Comparison of ENCODE assay signal across 8 mouse cellular contexts in the genomic region with DNA sequence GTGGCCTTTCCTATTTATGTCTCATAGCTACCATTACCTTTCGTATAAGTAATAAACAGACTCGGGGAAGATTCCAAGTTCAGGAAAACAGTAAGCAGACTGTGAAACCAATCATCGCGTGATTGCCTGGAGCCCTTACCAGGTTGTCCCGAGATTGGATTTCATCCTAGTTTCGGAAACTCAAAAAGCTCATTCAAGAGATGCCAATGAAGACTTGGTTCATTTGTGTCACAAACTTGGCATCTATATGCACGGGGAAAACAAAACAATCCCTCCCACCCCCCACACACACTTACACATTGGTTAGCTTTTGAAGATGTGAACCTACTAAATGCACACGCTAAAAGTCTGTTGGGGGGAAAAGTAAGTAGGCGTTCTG. TPM values are rescaled to one million over a fixed set of nuclear protein-coding genes. Genes with fewer than 3 reads are reported as not detected.
A peak's percentile ranks its signal among the peaks of the same experiment; 100 is the strongest.
DNase-seq lines count a peak whose midpoint lies in the region; ATAC-seq and TF ChIP-seq lines count a peak whose summit lies in the region.

No protein-coding gene starts in this region.

- peaks cover 7% of the 10 kb centered on the region for H3K36me3 ChIP-seq in forebrain, embryonic 11.5 days (ENCODE audit: control insufficient read depth, insufficient read depth, low read length)
- peaks cover 52% of the 10 kb centered on the region for H3K36me3 ChIP-seq in liver, embryonic 13.5 days

- H3K9me3 ChIP-seq in forebrain, embryonic 11.5 days (ENCODE audit: control insufficient read depth, low read length), result no peaks in the 10 kb centered on the region
- no peaks in the 10 kb centered on the region for H3K9me3 ChIP-seq in liver, embryonic 13.5 days (replicated peaks)

- no peaks in the 10 kb centered on the region for H3K4me1 ChIP-seq in forebrain, embryonic 11.5 days (replicated peaks; ENCODE audit: control insufficient read depth, insufficient read depth, low read length)
- H3K4me1 ChIP-seq in liver, embryonic 13.5 days (replicated peaks), result peaks cover 22% of the 10 kb centered on the region

- TF ChIP-seq CTCF in gastrocnemius, adult 2 months (IDR thresholded peaks at IDR 0.05), result no peak

- no peak for DNase-seq in gastrocnemius, adult 2 months
- no peak for DNase-seq in gastrocnemius, adult 8-10 months (ENCODE audit: low spot score in 2 of 2)
- peak; percentile 54 for DNase-seq in 416B (ENCODE audit: low read depth)
- DNase-seq in forebrain, embryonic 11.5 days (ENCODE audit: low spot score), result no peak
- no peak for DNase-seq in liver, embryonic 13.5 days
- DNase-seq in urinary bladder, adult 2 months (ENCODE audit: low spot score), result no peak
- no peak for DNase-seq in frontal cortex, postnatal 14 days (ENCODE audit: low spot score in 2 of 2)

- intact Hi-C loops in gastrocnemius, adult 2 months (cut with DNase I), result no loop called here

- H3K4me3 ChIP-seq in gastrocnemius, adult 2 months, result peak overlapping the region; percentile 96
- H3K4me3 ChIP-seq in forebrain, embryonic 11.5 days (ENCODE audit: low read depth, low read length), result peak overlapping the region; percentile 85
- peak overlapping the region; percentile 94 for H3K4me3 ChIP-seq in liver, embryonic 13.5 days (replicated peaks)

- ATAC-seq in forebrain, embryonic 11.5 days (replicated peaks; ENCODE audit: low FRiP score), result no peak
- peak; percentile 4; the same call in 1 of the 2 replicates for ATAC-seq in liver, embryonic 13.5 days (ENCODE audit: low read depth)
- ATAC-seq in monocyte, adult 5-6 weeks (replicated peaks; ENCODE audit: insufficient number of reproducible peaks, low FRiP score, low TSS enrichment, poor library complexity, severe bottlenecking), result no peak

- peak overlapping the region; percentile 74 for H3K4me2 ChIP-seq in forebrain, embryonic 11.5 days (ENCODE audit: low read depth, low read length, severe bottlenecking)
- H3K4me2 ChIP-seq in liver, embryonic 13.5 days, result peak overlapping the region; percentile 87

- H3K27me3 ChIP-seq in forebrain, embryonic 11.5 days (ENCODE audit: control insufficient read depth, insufficient read depth, low read length), result no peaks in the 10 kb centered on the region
- no peaks in the 10 kb centered on the region for H3K27me3 ChIP-seq in liver, embryonic 13.5 days

- H3K27ac ChIP-seq in gastrocnemius, adult 2 months, result peak overlapping the region; percentile 94
- peak overlapping the region; percentile 68 for H3K27ac ChIP-seq in forebrain, embryonic 11.5 days (ENCODE audit: low read depth, low read length)
- peak overlapping the region; percentile 85 for H3K27ac ChIP-seq in liver, embryonic 13.5 days

- peak overlapping the region; percentile 79 for H3K9ac ChIP-seq in forebrain, embryonic 11.5 days (ENCODE audit: low read length)
- peak overlapping the region; percentile 87 for H3K9ac ChIP-seq in liver, embryonic 13.5 days

- 15% methylated on average over 9 of the region's 9 CpGs for WGBS in forebrain, embryonic 11.5 days
- WGBS in liver, embryonic 13.5 days (ENCODE audit: insufficient replicate concordance), result 8% methylated on average over 9 of the region's 9 CpGs

RNA-seq across cellular contexts. Expression of a gene that starts 0.6 kb away (rescaled TPM):
- 1 to 10 TPM; 4.5 to 4.8 TPM for total RNA-seq in gastrocnemius, adult 2 months (2021)
- total RNA-seq in gastrocnemius, adult 8-10 months (2022), result 1 to 10 TPM; 3.8 to 8.0 (median 4.9) TPM
- polyA plus RNA-seq in forebrain, embryonic 11.5 days (2014; fragmentation: Nextera tagmentation; extraction: Ambion mirVana), result 16.5 and 18.3 TPM in 2 replicates
- polyA plus RNA-seq in liver, embryonic 13.5 days (2015; fragmentation: Nextera tagmentation; extraction: Ambion mirVana), result 9.4 and 11.0 TPM in 2 replicates
- total RNA-seq in monocyte, adult 5-6 weeks (2017), result 23.3 to 32.0 TPM (median 28.7 TPM) in 3 replicates
- 14.3 and 14.7 TPM in 2 replicates for polyA plus RNA-seq in urinary bladder, adult 2 months (2012; rRNA removed)

RNA-seq across cellular contexts. Expression of a gene that starts 11.6 kb away (rescaled TPM):
- total RNA-seq in gastrocnemius, adult 2 months (2021), result 100 to 1,000 TPM; 144 to 170 TPM
- 100 to 1,000 TPM; 149 to 173 (median 155) TPM for total RNA-seq in gastrocnemius, adult 8-10 months (2022)
- 445 and 465 TPM in 2 replicates for polyA plus RNA-seq in forebrain, embryonic 11.5 days (2014; fragmentation: Nextera tagmentation; extraction: Ambion mirVana)
- polyA plus RNA-seq in liver, embryonic 13.5 days (2015; fragmentation: Nextera tagmentation; extraction: Ambion mirVana), result 366 and 422 TPM in 2 replicates
- total RNA-seq in monocyte, adult 5-6 weeks (2017), result 574 to 1,047 TPM (median 1,041 TPM) in 3 replicates
- polyA plus RNA-seq in urinary bladder, adult 2 months (2012; rRNA removed), result 226 and 254 TPM in 2 replicates

RNA-seq across cellular contexts. Expression of a gene that starts 20.9 kb away (rescaled TPM):
- 100 to 1,000 TPM; 243 to 286 TPM for total RNA-seq in gastrocnemius, adult 2 months (2021)
- total RNA-seq in gastrocnemius, adult 8-10 months (2022), result 100 to 1,000 TPM; 208 to 326 (median 241) TPM
- polyA plus RNA-seq in forebrain, embryonic 11.5 days (2014; fragmentation: Nextera tagmentation; extraction: Ambion mirVana), result 21.6 and 24.1 TPM in 2 replicates
- 1.9 and 2.5 TPM in 2 replicates for polyA plus RNA-seq in liver, embryonic 13.5 days (2015; fragmentation: Nextera tagmentation; extraction: Ambion mirVana)
- 1.4 to 3.0 TPM in 2 of 3 replicates, not detected in the other for total RNA-seq in monocyte, adult 5-6 weeks (2017)
- polyA plus RNA-seq in urinary bladder, adult 2 months (2012; rRNA removed), result 17.7 and 24.6 TPM in 2 replicates

RNA-seq across cellular contexts. Expression of a gene that starts 26.8 kb away (rescaled TPM):
- 10 to 100 TPM; 36.7 to 38.5 TPM for total RNA-seq in gastrocnemius, adult 2 months (2021)
- 10 to 100 TPM; 33.3 to 42.9 (median 38.7) TPM for total RNA-seq in gastrocnemius, adult 8-10 months (2022)
- polyA plus RNA-seq in forebrain, embryonic 11.5 days (2014; fragmentation: Nextera tagmentation; extraction: Ambion mirVana), result 74.5 and 84.0 TPM in 2 replicates
- 69.8 and 80.8 TPM in 2 replicates for polyA plus RNA-seq in liver, embryonic 13.5 days (2015; fragmentation: Nextera tagmentation; extraction: Ambion mirVana)
- 21.2 to 26.1 TPM (median 23.4 TPM) in 3 replicates for total RNA-seq in monocyte, adult 5-6 weeks (2017)
- polyA plus RNA-seq in urinary bladder, adult 2 months (2012; rRNA removed), result 42.0 and 46.2 TPM in 2 replicates

RNA-seq across cellular contexts. Expression of a gene that starts 26.9 kb away (rescaled TPM):
- total RNA-seq in gastrocnemius, adult 2 months (2021), result 10 to 100 TPM; 15.4 to 16.3 TPM
- 10 to 100 TPM; 12.7 to 18.5 (median 16.5) TPM for total RNA-seq in gastrocnemius, adult 8-10 months (2022)
- 80.6 and 83.2 TPM in 2 replicates for polyA plus RNA-seq in forebrain, embryonic 11.5 days (2014; fragmentation: Nextera tagmentation; extraction: Ambion mirVana)
- 30.8 and 37.6 TPM in 2 replicates for polyA plus RNA-seq in liver, embryonic 13.5 days (2015; fragmentation: Nextera tagmentation; extraction: Ambion mirVana)
- total RNA-seq in monocyte, adult 5-6 weeks (2017), result 12.7 to 25.2 TPM (median 15.0 TPM) in 3 replicates
- 46.2 and 58.4 TPM in 2 replicates for polyA plus RNA-seq in urinary bladder, adult 2 months (2012; rRNA removed)

Comparison
In these comparisons a context has a peak if more than half of its experiments do, and no peak if none do; other contexts are left out.
1. RNA of a gene that starts 20.9 kb away (total RNA-seq): 243 to 286 TPM in gastrocnemius, adult 2 months and 208 to 326 TPM in gastrocnemius, adult 8-10 months; 1.4 to 3.0 TPM in monocyte, adult 5-6 weeks; every median in the first group is over 10 times any median in the second.
2. Peak in every context shown above with its lines, with median percentiles within 50 percentile points of each other: H3K27ac ChIP-seq and H3K4me3 ChIP-seq.